Mouse (Mus musculus) small intestine, adult 2 months (tissue): ENCODE data around the gene Robo1. TPM values are rescaled to one million over a fixed set of nuclear protein-coding genes. Genes with fewer than 3 reads are reported as not detected.

Experiments used
- H3K27ac ChIP-seq: fragments of 200-500 bp; 2 replicates; pipeline ENCODE4 v1.5.1; 2012; ENCODE audit warnings: low read depth, low read length, control low read depth, inconsistent platforms; ENCODE audit not compliant: insufficient read depth
- H3K27me3 ChIP-seq: fragments of 200-500 bp; 2 replicates; pipeline ENCODE4 v1.6.1; 2012; ENCODE audit warnings: mild to moderate bottlenecking, moderate library complexity, low read length, inconsistent platforms; ENCODE audit not compliant: control insufficient read depth, insufficient read depth
- H3K36me3 ChIP-seq: fragments of 200-500 bp; 2 replicates; pipeline ENCODE4 v1.6.1; 2012; ENCODE audit warnings: mild to moderate bottlenecking, low read length, control low read depth, inconsistent platforms; ENCODE audit not compliant: control insufficient read depth, insufficient read depth
- H3K4me1 ChIP-seq: fragments of 200-500 bp; 2 replicates; pipeline ENCODE4 v1.6.1; 2012; ENCODE audit warnings: low read length, inconsistent platforms, mixed read lengths; ENCODE audit not compliant: control insufficient read depth, insufficient read depth, insufficient read length
- H3K4me3 ChIP-seq: fragments of 200-500 bp; 2 replicates; pipeline ENCODE4 v1.5.1; 2012; ENCODE audit warnings: low read depth, mild to moderate bottlenecking, control low read depth, inconsistent platforms, low read length, moderate library complexity
- CTCF ChIP-seq: fragments of 200-500 bp; IDR thresholded peaks from 2 replicates; pipeline ENCODE4 v1.5.1; 2012; ENCODE audit warnings: low read depth, mild to moderate bottlenecking, control low read depth, inconsistent platforms, low read length, moderate library complexity, mixed read lengths; ENCODE audit not compliant: insufficient replicate concordance, insufficient read length; ENCODE audit errors: extremely low read depth
- POLR2A ChIP-seq: fragments of 200-500 bp; IDR thresholded peaks from 2 replicates; pipeline ENCODE4 v1.6.1; 2012; ENCODE audit warnings: low read depth, mild to moderate bottlenecking, control low read depth, inconsistent platforms, low read length, moderate library complexity
- WGBS: fragments of 180-500 bp; shearing (Covaris S2); methylation state at CpG from one replicate; pipeline ENCODE4 v1.1.7; 2018; 5-methylcytosine and 5-hydroxymethylcytosine counted together
- polyA plus RNA-seq: library from polyadenylated mRNA; depleted of rRNA; stranded (reverse); fragments of >200 nt; gene quantifications from 2 replicates; pipeline ENCODE4 v1.2.3, GENCODE M21; 2012

The Robo1 gene
- polyA plus RNA-seq, 1 experiment = 0.81 TPM

DNA sequence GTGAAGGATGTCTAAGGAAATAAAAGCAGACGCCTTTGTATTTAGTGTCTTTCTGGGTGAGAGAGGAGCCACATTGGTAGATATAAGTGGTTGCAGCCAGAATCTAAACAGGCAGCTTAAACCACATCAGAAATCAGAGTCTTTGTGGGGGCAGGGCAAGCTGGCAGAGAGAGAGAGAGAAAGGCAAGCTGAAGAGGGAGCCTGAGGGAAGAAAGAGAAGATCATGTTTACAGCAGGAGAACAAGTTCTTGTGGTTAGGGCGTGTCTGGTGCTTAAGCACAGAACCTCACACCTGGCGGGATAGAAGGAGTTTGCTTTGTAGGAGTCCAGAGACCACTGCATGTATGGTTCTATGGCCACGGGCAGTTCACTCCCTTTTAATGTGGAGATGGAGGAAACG is 42.3 kb downstream of the Robo1 start:
- no peak overlapping the region for H3K4me3 ChIP-seq
- H3K36me3 ChIP-seq = no peaks in the 10 kb centered on the region
- H3K4me1 ChIP-seq = no peaks in the 10 kb centered on the region
- H3K27ac ChIP-seq = no peak overlapping the region
- H3K27me3 ChIP-seq = no peaks in the 10 kb centered on the region
- 58% methylated on average over 5 of the region's 5 CpGs for WGBS
- TF ChIP-seq POLR2A (no peak), CTCF (no peak)

DNA sequence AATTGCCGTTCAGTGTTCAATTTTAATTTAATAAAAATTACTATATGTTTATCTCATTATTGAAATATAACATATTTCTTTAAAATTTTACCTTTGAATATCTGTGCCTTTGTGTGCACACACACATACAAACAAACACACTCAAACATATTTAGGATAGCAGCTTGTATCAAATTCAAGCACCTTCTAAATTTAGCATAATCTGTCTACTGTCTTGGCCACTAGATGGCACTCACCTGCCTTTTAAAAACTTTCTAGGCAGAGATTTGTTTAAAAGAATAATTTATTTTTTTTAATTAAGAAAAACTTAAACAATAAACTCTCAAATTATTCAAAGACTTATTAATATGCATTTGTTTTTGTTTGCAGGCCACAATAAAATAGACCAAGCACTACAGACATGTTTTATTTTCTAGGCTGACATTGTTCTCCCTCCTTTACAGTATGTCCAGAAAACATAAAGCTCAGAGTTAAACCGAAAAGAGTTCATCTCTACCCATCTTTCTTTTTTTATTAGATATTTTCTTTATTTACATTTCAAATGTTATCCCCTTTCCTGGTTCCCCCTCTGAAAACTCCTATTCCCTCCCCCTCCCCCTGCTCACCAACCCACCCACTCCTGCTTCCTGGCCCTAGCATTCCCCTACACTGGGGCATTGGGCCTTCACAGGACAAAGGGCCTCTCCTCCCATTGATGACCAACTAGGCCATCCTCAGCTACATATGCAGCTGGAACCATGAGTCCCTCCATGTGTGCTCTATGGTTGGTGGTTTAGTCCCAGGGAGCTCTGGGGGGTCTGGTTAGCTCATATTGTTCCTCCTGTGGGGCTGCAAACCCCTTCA is 48.6 kb downstream of the Robo1 start:
- H3K4me3 ChIP-seq = no peak overlapping the region
- H3K4me1 ChIP-seq = no peaks in the 10 kb centered on the region
- no peaks in the 10 kb centered on the region for H3K36me3 ChIP-seq
- WGBS = 78% methylated on average over 2 of the region's 2 CpGs
- H3K27me3 ChIP-seq = no peaks in the 10 kb centered on the region
- no peak overlapping the region for H3K27ac ChIP-seq
- no peak for TF ChIP-seq POLR2A
- TF ChIP-seq CTCF = no peak

DNA sequence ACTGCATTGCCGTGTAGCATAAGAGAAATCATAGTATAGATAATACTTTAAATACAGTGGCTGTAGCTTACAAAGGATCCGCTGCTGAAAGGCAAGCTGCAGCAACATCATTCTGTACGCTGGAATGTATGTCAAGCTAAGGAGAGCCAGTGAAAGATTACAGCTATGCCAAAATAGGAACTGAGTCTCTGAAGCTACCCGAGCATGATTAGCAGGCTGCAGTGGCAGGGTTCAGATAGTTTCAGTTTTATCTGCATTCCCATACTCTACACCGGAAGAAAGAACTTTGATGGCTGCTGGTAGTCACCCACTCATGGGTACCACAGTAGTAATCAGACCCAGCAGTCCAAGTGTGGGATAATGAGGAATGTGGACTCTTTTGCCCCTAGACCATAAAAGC is 68.8 kb downstream of the Robo1 start:
- H3K27me3 ChIP-seq = no peaks in the 10 kb centered on the region
- H3K27ac ChIP-seq = no peak overlapping the region
- H3K36me3 ChIP-seq = no peaks in the 10 kb centered on the region
- 74% methylated on average over 5 of the region's 5 CpGs for WGBS
- H3K4me3 ChIP-seq = no peak overlapping the region
- no peaks in the 10 kb centered on the region for H3K4me1 ChIP-seq
- TF ChIP-seq CTCF = no peak
- no peak for TF ChIP-seq POLR2A

DNA sequence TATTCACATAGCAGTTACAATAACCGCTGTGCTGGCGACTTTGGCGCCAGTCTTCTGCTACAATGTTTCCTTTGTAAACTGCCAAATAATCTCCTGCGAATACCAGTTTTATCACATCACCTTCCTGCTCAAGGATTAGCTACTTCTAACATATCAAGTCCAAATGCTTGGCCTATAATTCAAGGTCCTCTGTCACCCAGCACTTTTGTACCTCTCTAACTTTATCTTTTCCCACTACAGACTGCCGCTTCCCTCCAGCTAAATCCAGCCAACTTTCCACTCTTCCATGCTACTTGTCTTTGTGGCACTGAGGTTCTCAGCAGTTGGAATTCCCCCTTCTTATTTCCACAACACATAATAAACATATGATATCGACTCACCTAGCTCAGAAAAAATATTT is 73.7 kb downstream of the Robo1 start:
- H3K36me3 ChIP-seq = no peaks in the 10 kb centered on the region
- H3K4me3 ChIP-seq = no peak overlapping the region
- WGBS = 83% methylated on average over 6 of the region's 6 CpGs
- no peak for TF ChIP-seq CTCF
- no peak for TF ChIP-seq POLR2A
- no peaks in the 10 kb centered on the region for H3K27me3 ChIP-seq
- H3K27ac ChIP-seq = no peak overlapping the region
- no peaks in the 10 kb centered on the region for H3K4me1 ChIP-seq

DNA sequence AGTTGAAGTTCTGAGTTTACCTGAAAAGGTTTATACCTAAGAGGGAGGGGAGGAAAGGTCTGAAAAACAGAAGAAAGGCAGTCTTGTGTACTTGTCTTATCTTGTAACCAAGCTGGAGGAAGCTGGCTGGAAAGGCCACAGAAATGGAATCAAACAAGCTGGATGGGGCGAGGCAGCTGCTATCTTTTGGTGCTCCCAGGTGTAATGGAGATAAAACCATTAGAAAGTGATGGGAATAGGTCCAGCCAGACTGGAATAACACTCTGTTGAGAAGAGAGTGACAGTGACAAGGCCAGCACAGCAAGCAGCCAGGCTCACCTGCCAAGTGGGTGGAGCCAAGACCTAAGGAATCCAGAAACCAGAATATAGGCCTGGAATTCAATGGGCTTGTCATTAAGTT is 75.5 kb downstream of the Robo1 start:
- no peak overlapping the region for H3K4me3 ChIP-seq
- WGBS = 20% methylated on average over 1 of the region's 1 CpGs
- no peaks in the 10 kb centered on the region for H3K36me3 ChIP-seq
- H3K4me1 ChIP-seq = no peaks in the 10 kb centered on the region
- TF ChIP-seq CTCF (no peak), POLR2A (no peak)
- H3K27me3 ChIP-seq = no peaks in the 10 kb centered on the region
- H3K27ac ChIP-seq = no peak overlapping the region

DNA sequence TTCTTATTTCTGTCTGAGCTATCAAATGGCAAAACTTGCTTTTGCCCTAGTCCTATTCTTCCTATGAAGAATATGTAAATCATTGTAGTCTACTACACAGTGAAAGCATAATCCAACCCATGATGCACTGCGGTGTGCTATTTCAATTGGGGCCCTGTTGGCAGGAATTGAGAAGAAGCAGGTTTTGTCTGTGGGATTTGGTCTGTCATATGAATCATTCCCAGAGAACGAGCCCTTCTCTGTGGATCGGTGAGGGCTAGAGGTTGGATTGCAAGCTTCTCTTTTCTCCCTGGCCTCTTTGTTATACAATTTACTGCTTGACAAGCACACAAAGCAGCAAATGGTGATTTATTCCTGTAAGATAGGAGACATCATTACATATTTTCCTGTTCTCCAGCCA is 85.4 kb downstream of the Robo1 start:
- Histone ChIP-seq H3K4me1 (no peaks in the 10 kb centered on the region), H3K4me3 (no peak overlapping the region), H3K27me3 (no peaks in the 10 kb centered on the region), H3K27ac (no peak overlapping the region), H3K36me3 (no peaks in the 10 kb centered on the region)
- WGBS = 79% methylated on average over 3 of the region's 3 CpGs
- TF ChIP-seq POLR2A (no peak), CTCF (no peak)

DNA sequence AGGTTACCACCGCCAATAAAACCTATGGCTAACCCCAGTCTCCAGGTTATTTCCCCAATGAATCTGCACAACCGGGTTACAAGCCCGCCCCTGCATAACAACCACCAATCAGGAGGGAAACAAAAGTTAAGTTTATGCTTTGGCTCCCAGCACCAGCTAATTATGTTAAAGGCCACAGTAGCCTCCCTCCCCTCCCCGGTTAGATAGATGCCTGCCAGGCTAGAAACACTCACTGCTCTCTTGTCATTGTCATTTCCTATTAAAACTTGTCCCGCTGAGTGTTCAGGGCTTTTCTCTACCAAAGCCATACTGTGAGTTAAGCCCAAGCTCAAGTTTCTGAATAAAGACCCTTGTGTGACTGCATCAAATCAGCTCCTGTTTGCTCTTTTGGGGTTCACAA is 90.7 kb downstream of the Robo1 start:
- no peak overlapping the region for H3K4me3 ChIP-seq
- H3K27ac ChIP-seq = no peak overlapping the region
- 68% methylated on average over 5 of the region's 5 CpGs for WGBS
- no peak for TF ChIP-seq POLR2A
- no peak for TF ChIP-seq CTCF
- no peaks in the 10 kb centered on the region for H3K36me3 ChIP-seq
- no peaks in the 10 kb centered on the region for H3K27me3 ChIP-seq
- H3K4me1 ChIP-seq = no peaks in the 10 kb centered on the region
